Mouse (Mus musculus) midbrain, embryonic 16.5 days (tissue): ENCODE data around the gene Ksr2. TPM values are rescaled to one million over a fixed set of nuclear protein-coding genes. Genes with fewer than 3 reads are reported as not detected.

Source experiments
- ATAC-seq: fragments of 200-750 bp; cut with Nextera tagmentation; 2 replicates; pipeline ENCODE4 v1.8.0; 2017; ENCODE audit warnings: moderate TSS enrichment
- H3K27ac ChIP-seq: fragments of 300-500 bp; sonication (generic); 2 replicates; pipeline ENCODE4 v1.5.1; 2014; ENCODE audit warnings: mild to moderate bottlenecking, low read length, mixed read lengths
- H3K27me3 ChIP-seq: fragments of 300-500 bp; sonication (generic); 2 replicates; pipeline ENCODE4 v1.6.1; 2014; ENCODE audit warnings: low read depth, low read length, mixed read lengths; ENCODE audit not compliant: control insufficient read depth, insufficient read depth
- H3K36me3 ChIP-seq: fragments of 300-500 bp; sonication (generic); 2 replicates; pipeline ENCODE4 v1.6.1; 2014; ENCODE audit warnings: mild to moderate bottlenecking, low read length, moderate library complexity, mixed read lengths; ENCODE audit not compliant: control insufficient read depth, insufficient read depth
- H3K4me1 ChIP-seq: fragments of 300-500 bp; sonication (generic); 2 replicates; pipeline ENCODE4 v1.6.1; 2014; ENCODE audit warnings: mild to moderate bottlenecking, low read length, mixed read lengths; ENCODE audit not compliant: control insufficient read depth, insufficient read depth
- H3K4me2 ChIP-seq: fragments of 300-500 bp; sonication (generic); 2 replicates; pipeline ENCODE4 v1.6.1; 2014; ENCODE audit warnings: mild to moderate bottlenecking, low read length, mixed read lengths
- H3K4me3 ChIP-seq: fragments of 300-500 bp; sonication (generic); 2 replicates; pipeline ENCODE4 v1.5.1; 2014; ENCODE audit warnings: low read depth, mild to moderate bottlenecking, low read length, moderate library complexity, mixed read lengths
- H3K9ac ChIP-seq: fragments of 300-500 bp; sonication (generic); 2 replicates; pipeline ENCODE4 v1.6.1; 2014; ENCODE audit warnings: low read depth, low read length, mixed read lengths
- H3K9me3 ChIP-seq: fragments of 300-500 bp; sonication (generic); replicated peaks from 2 replicates; pipeline ENCODE4 v1.6.1; 2014; ENCODE audit warnings: mild to moderate bottlenecking, low read length, mixed read lengths; ENCODE audit not compliant: control insufficient read depth, poor library complexity, severe bottlenecking
- WGBS: fragments of 180-500 bp; shearing (Covaris S2); extraction: QIAGEN DNeasy Blood & Tissue Kit; methylation state at CpG from one replicate; pipeline ENCODE4 v1.1.7; 2014; 5-methylcytosine and 5-hydroxymethylcytosine counted together
- polyA plus RNA-seq: library from polyadenylated mRNA; unstranded; fragments of >200 nt; fragmentation: Nextera tagmentation; extraction: Ambion mirVana; gene quantifications from 2 replicates; pipeline ENCODE4 v1.2.1, GENCODE M21; 2015

Gene Ksr2
- polyA plus RNA-seq, 1 experiment from 2014 or later: 7.5 TPM

- Histone ChIP-seq H3K27ac (no peak overlapping the region), H3K9ac (no peak overlapping the region), H3K9me3 (no peaks in the 10 kb centered on the region), H3K27me3 (no peaks in the 10 kb centered on the region), H3K36me3 (no peaks in the 10 kb centered on the region), H3K4me3 (no peak overlapping the region), H3K4me1 (no peaks in the 10 kb centered on the region), H3K4me2 (no peak overlapping the region)
- 81% methylated on average over 6 of the region's 6 CpGs for WGBS
- ATAC-seq: no peak
Measured at GRCm38 (mm10) chr5:117641585-117641984, 227.8 kb downstream of the Ksr2 start.

GRCm38 (mm10) chr5:117651238-117651886 is 237.6 kb downstream of the Ksr2 start:
- WGBS: 87% methylated on average over 14 of the region's 14 CpGs
- no peak overlapping the region for H3K27ac ChIP-seq
- H3K9ac ChIP-seq: no peak overlapping the region
- no peaks in the 10 kb centered on the region for H3K4me1 ChIP-seq
- H3K4me2 ChIP-seq: no peak overlapping the region
- no peak overlapping the region for H3K4me3 ChIP-seq
- H3K9me3 ChIP-seq: no peaks in the 10 kb centered on the region
- H3K27me3 ChIP-seq: no peaks in the 10 kb centered on the region
- no peaks in the 10 kb centered on the region for H3K36me3 ChIP-seq
- ATAC-seq: no peak

GRCm38 (mm10) chr5:117658641-117659040 is 244.8 kb downstream of the Ksr2 start:
- H3K4me1 ChIP-seq: peaks cover 10% of the 10 kb centered on the region; the same call in 1 of the 2 replicates
- H3K36me3 ChIP-seq: no peaks in the 10 kb centered on the region
- H3K4me3 ChIP-seq: no peak overlapping the region
- no peak overlapping the region for H3K4me2 ChIP-seq
- no peaks in the 10 kb centered on the region for H3K9me3 ChIP-seq
- ATAC-seq: no peak
- H3K27me3 ChIP-seq: no peaks in the 10 kb centered on the region
- 19% methylated on average over 6 of the region's 6 CpGs for WGBS
- H3K27ac ChIP-seq: peak overlapping the region; percentile 40; the same call in 1 of the 2 replicates
- no peak overlapping the region for H3K9ac ChIP-seq

- no peaks in the 10 kb centered on the region for H3K36me3 ChIP-seq
- 76% methylated on average over 13 of the region's 13 CpGs for WGBS
- no peak overlapping the region for H3K4me2 ChIP-seq
- no peaks in the 10 kb centered on the region for H3K9me3 ChIP-seq
- H3K4me1 ChIP-seq: peaks cover 10% of the 10 kb centered on the region; the same call in 1 of the 2 replicates
- ATAC-seq: no peak
- H3K27me3 ChIP-seq: no peaks in the 10 kb centered on the region
- H3K9ac ChIP-seq: no peak overlapping the region
- H3K27ac ChIP-seq: no peak overlapping the region
- H3K4me3 ChIP-seq: no peak overlapping the region
Measured at GRCm38 (mm10) chr5:117659596-117659995, 245.8 kb downstream of the Ksr2 start.

GRCm38 (mm10) chr5:117665181-117665580 is 251.4 kb downstream of the Ksr2 start:
- Histone ChIP-seq H3K4me2 (no peak overlapping the region), H3K4me3 (no peak overlapping the region), H3K27me3 (no peaks in the 10 kb centered on the region), H3K9ac (no peak overlapping the region), H3K9me3 (no peaks in the 10 kb centered on the region), H3K4me1 (peaks cover 6% of the 10 kb centered on the region), H3K27ac (no peak overlapping the region), H3K36me3 (no peaks in the 10 kb centered on the region)
- 10% methylated on average over 9 of the region's 9 CpGs for WGBS
- no peak for ATAC-seq

- H3K4me3 ChIP-seq: no peak overlapping the region
- peaks cover 6% of the 10 kb centered on the region for H3K4me1 ChIP-seq
- no peak overlapping the region for H3K9ac ChIP-seq
- ATAC-seq: no peak
- H3K36me3 ChIP-seq: no peaks in the 10 kb centered on the region
- H3K4me2 ChIP-seq: no peak overlapping the region
- no peaks in the 10 kb centered on the region for H3K27me3 ChIP-seq
- no peaks in the 10 kb centered on the region for H3K9me3 ChIP-seq
- no peak overlapping the region for H3K27ac ChIP-seq
- WGBS: 82% methylated on average over 3 of the region's 4 CpGs
Measured at GRCm38 (mm10) chr5:117667314-117667713, 253.5 kb downstream of the Ksr2 start.

GRCm38 (mm10) chr5:117669265-117669664 is 255.5 kb downstream of the Ksr2 start:
- ATAC-seq: no peak
- Histone ChIP-seq H3K36me3 (no peaks in the 10 kb centered on the region), H3K27ac (no peak overlapping the region), H3K9ac (no peak overlapping the region), H3K4me1 (peaks cover 6% of the 10 kb centered on the region), H3K9me3 (no peaks in the 10 kb centered on the region), H3K4me3 (no peak overlapping the region), H3K4me2 (no peak overlapping the region), H3K27me3 (no peaks in the 10 kb centered on the region)
- WGBS: 66% methylated on average over 4 of the region's 4 CpGs

- Histone ChIP-seq H3K9me3 (no peaks in the 10 kb centered on the region), H3K4me2 (no peak overlapping the region), H3K9ac (no peak overlapping the region), H3K4me3 (no peak overlapping the region), H3K4me1 (peaks cover 6% of the 10 kb centered on the region), H3K36me3 (no peaks in the 10 kb centered on the region), H3K27me3 (no peaks in the 10 kb centered on the region), H3K27ac (no peak overlapping the region)
- 72% methylated on average over 7 of the region's 7 CpGs for WGBS
- no peak for ATAC-seq
Measured at GRCm38 (mm10) chr5:117669843-117670242, 256.0 kb downstream of the Ksr2 start.

GRCm38 (mm10) chr5:117671362-117671761 is 257.6 kb downstream of the Ksr2 start:
- Histone ChIP-seq H3K27ac (no peak overlapping the region), H3K9me3 (no peaks in the 10 kb centered on the region), H3K36me3 (no peaks in the 10 kb centered on the region), H3K9ac (no peak overlapping the region), H3K4me2 (no peak overlapping the region), H3K27me3 (no peaks in the 10 kb centered on the region), H3K4me3 (no peak overlapping the region), H3K4me1 (no peaks in the 10 kb centered on the region; the same call in 1 of the 2 replicates)
- WGBS: 65% methylated on average over 6 of the region's 6 CpGs
- no peak for ATAC-seq
